Mouse (Mus musculus) layer of hippocampus, adult 8-10 months (tissue): ENCODE measurements at regions not wholly inside any gene's neighbourhood (a gene's known extent, or its start where the extent isn't known, plus 50 kb on each side); places are given as distances from the start of the nearest gene placed in this dataset.
A peak's percentile ranks its signal among the peaks of the same experiment; 100 is the strongest.
"Not testable (repeated sequence)": the region's sequence is repeated elsewhere in the genome, so short reads cannot be mapped to it uniquely, and the experiment has no call there.

ENCODE experiments used
- DNase-seq, 2 experiments: peaks; one replicate each; pipeline ENCODE4 v3.0.0; 2022; ENCODE audit warnings: low spot score in 2 of 2

DNA sequence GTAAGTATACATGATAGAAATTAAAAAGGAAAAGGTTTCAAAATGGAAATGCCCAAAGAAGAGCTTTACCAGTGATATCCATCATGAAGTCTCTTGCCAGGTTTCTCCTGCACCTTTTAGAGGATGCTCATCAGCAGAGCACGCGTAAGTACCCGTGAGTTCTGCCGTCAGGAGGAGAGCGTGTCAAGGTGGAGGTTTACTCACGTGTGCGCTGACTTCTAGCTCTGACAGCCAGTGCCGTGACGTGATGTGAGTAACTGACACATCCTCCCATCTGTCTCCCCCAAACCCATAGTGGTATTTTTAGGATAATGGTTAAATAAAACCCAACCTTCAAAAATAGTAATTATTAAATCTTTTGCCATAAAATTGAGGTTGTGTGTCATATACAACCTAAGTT lies 55.3 kb downstream of the Adra2a start:
- no peak for DNase-seq

- DNase-seq = no peak
Observed at GRCm38 (mm10) chr19:54099769-54100168, 55.8 kb downstream of the Adra2a start.

- no peak for DNase-seq
Observed at GRCm38 (mm10) chr19:54106571-54106970, 62.6 kb downstream of the Adra2a start.

DNA sequence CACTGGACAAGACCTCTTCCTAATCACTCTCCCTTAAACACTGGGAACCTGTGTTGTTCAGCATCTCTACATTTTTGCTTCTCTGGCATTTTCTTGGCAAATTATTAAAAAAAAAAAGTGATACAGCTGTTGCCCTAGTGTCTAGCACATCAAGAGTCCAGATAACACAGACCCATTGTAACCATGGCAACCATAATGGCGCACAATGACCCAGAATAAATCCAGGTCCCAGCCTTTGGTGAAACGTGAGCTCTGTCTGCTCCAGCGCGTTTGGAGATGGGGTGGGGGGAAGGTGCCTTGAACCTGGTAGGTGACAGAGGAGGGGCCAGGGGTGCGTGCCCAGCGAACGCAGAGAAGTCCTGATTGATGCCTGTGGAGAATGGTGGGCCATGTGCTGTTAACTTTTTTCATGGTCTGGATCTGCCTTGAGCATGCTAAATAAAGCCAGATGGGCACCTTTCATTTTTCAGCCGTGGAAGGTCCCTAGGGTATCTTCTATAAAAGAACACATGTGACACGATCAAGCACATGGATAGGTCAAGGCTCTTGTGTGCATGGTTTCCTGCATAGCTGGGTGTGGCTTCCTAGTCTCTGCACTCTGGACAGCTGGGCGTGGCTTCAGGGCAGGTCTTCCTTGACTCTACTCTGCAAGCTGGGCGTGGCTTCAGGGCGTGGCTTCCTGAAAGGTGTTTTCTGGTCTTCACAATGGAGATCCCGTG lies 63.3 kb downstream of the Adra2a start:
- DNase-seq = no peak

GRCm38 (mm10) chr19:54110080-54110479 lies 66.1 kb downstream of the Adra2a start:
- DNase-seq = no peak

GRCm38 (mm10) chr19:54112691-54113090 lies 68.7 kb downstream of the Adra2a start:
- no peak for DNase-seq

DNA sequence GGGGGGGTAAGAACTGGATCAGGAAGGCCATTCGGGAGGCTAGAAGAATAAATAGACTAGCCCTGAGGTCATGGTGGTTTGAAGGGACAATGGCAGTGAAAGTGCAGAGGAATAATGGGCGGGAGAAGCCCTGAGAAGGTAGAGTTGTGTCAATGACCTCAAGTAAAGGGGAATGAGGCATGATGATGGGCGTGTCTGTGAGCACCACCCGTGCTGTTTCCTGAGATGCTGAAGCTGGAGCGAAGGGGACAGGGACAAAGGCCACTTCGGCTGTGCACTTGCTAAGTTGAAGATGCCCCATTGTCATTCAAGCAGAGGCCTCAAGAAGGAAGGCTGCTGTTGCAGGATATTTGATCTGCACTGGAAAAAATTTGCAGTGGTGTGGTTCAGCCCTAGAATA lies 69.5 kb downstream of the Adra2a start:
- DNase-seq = no peak

DNA sequence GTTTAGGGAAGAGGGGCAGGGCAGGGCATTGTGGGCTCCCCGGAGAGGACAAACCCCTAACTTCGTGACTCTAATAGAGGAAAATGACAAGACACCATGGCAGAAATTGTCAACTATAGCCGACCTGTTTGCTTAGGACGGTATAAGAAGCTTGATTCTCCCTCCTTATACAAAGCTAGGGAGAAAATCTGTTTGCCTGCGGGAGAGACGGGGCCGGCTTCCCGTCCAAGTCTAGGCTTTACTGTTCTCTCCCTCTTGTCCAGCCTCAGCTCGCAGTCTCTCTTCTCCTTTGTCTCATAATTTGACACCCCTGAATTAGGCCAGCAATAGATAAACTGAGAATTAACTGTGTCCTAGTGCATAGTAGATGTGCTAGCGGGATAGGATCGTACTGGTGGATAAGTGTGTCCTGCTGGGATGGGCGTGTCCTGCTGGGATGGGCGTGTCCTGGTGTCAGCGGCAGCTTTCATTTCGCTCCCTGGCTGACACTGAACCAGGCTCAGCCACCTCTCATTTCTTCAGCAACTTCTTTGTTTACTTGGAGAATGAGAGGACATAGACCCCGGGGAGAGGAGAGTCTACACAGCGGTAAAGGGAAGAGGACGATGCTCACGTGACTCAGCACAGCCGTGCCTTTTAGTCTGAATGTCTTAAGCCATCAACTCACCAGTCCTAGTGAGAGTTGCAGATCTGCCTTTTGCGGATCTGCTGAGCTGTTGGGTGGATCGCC lies 70.8 kb downstream of the Adra2a start:
- DNase-seq = peak in 1 of 2 experiments; percentile 7

DNA sequence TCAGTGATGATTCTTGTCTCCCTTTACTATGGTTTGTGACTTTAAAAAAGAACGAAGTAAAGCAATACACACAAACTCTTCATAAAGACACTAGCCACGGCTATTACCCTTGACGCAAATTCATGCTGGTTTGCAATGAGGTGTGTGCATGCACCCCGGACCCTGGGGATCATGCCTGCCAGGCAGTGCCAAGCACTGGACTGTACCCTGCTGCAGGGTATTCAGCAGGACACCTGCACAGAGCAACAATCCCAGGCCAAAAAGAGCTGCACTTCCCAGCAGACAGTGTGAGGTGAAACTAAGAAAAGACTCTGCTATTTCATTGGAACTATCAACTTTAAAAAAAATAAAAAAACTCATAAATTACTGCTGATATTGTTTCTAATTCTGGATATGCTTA lies 71.4 kb downstream of the Adra2a start:
- DNase-seq = no peak

GRCm38 (mm10) chr19:54116829-54117228 lies 72.9 kb downstream of the Adra2a start:
- DNase-seq = no peak

- DNase-seq = no peak
Observed at GRCm38 (mm10) chr19:54117676-54118075, 73.7 kb downstream of the Adra2a start.

- no peak for DNase-seq
Observed at GRCm38 (mm10) chr19:54123586-54123985, 79.6 kb downstream of the Adra2a start.

GRCm38 (mm10) chr19:54151766-54152165 lies 107.8 kb downstream of the Adra2a start:
- not testable (repeated sequence) for DNase-seq

DNA sequence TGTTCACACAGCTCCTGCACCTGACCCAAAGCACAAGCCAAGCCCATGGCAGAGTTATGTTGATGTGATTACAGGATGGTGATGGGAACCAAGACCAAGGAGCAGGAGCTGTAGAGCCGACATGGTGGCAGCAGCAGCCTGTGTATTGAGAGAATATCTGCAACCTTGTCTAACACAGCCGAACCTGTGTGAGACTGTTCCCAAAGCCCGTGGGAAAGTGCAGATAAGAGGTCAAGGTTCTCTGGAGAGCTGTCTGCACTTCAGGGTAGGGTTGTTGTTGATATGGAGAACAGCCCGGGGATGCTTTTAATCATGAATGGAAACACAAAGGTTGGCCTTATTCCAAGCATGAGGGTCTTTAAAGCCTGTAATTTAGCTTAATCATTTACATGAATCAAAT lies 110.4 kb downstream of the Adra2a start:
- DNase-seq = no peak

DNA sequence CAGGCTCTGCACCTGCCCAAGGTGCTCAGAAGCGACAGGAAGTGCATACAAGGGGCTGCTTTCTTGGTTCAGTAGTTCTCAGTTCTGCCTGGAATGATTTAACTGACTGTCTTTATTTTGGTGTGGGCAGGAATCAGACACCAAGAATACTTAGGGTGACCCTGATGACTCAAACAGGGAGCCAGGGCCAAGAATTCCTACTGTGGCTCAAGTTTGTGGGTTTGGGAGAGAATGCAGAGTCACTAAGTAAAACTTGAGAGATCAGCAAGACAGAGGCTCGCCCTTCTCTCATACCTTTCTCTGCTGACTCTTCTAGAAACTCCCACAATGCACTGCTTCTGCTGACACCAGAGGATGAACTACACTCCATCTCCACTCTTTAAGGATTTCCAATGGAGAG lies 126.4 kb downstream of the Adra2a start:
- no peak for DNase-seq

- no peak for DNase-seq
Observed at GRCm38 (mm10) chr19:54174090-54175055, 130.4 kb downstream of the Adra2a start.

DNA sequence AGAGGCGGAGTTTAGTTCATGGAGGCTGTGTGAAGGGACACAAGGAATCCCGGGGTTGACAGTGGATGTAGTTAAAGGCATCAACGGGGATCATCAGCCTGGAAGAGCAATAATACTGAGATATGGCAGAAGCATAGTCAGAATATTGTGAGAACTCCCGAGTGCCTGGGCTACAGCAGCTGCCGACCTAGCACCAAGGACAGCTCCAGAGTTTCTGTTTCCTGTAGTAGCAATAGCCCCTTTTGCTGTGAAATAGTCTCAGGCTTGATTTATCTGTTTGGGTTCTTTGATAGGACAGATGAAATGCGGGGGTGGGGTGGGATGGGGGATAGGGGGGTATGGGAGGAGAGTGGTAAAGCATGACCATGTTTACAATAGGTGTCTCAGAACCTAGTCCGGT lies 131.8 kb downstream of the Adra2a start:
- no peak for DNase-seq

DNA sequence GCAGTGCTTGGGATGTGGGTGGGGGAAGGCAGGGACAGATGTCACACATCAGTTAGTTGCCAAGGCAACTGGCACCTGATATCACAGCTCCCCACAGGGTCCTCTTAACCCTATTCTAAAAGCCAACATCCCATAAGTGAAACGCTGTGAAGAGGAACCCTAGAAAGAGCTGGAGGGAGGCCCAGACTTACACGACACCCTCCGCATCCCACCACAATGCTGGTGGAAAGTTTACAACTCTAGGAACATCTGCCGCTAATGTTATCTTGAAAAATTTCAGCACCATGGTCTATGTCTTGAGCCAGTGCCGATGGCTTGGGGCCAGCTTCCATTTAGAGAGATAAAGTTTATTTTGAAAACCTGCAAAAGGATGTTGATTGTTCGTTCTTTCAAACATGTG lies 133.5 kb downstream of the Adra2a start:
- no peak for DNase-seq

DNA sequence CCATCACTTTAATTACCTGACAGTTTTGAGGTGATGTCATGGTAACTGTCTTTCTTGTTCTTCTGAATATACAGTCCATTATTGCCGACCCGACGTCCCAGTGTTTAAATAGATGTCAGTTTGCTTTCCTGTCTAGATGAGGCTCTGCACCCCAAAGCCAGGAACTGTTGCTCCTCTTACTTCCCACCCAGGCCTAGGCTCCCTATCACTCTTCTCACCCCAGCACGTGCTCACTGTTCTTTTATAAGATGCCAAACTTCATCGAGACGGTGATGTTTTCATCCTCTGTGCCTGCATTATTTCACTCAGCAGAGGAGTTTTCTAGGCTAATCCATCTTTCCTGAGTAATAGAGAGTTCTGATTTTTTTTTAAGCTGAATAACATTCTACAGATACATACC lies 156.5 kb downstream of the Adra2a start:
- no peak for DNase-seq

DNA sequence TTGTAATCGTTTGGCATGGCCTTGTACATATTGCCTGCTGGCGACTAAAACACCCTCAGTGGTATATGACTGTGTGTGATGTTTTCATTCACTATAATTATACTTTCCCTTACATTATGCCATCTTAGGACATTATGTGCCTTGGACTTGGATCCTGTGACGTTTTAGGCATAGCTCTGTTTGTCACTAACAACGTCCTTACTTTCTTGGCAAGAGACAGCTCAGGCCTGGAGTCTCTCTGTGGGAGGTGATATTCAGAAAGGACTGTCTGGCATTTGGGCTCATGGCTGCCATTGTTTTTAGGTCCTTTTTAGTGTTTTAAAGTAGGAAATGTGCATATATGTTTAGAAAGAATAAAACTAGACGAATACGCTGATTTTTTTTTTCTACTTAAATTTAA lies 158.5 kb downstream of the Adra2a start:
- DNase-seq = no peak

DNA sequence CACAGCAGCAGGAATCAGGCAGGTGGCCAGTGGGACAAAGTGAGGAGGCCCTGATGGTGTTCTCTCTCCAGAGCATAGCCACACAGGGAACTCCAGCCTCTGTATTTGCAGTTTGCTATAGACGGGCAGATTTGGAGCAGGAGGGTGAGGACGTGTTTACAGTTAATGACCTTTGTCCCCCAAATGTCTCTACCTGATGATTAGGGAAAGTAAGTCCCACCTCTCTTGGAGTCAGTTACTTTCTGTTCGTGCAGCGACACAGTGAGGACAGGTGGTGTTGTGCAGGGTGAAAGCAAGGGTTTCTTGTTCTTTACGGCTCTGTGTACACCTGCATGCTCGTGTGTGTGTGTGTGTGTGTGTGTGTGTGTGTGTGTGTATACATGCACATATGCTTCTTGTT lies 162.9 kb downstream of the Adra2a start:
- no peak for DNase-seq

- no peak for DNase-seq
Observed at GRCm38 (mm10) chr19:54212169-54212568, 168.2 kb downstream of the Adra2a start.
